Mouse (Mus musculus) right cerebral cortex, postnatal 10 days (tissue): ENCODE results near the gene Tgfa.
A peak's percentile ranks its signal among the peaks of the same experiment; 100 is the strongest.

Experiments
- DNase-seq, 2 experiments: peaks; one replicate each; pipeline ENCODE4 v3.0.0; 2021; ENCODE audit warnings: low spot score in 2 of 2

The Tgfa gene

DNA sequence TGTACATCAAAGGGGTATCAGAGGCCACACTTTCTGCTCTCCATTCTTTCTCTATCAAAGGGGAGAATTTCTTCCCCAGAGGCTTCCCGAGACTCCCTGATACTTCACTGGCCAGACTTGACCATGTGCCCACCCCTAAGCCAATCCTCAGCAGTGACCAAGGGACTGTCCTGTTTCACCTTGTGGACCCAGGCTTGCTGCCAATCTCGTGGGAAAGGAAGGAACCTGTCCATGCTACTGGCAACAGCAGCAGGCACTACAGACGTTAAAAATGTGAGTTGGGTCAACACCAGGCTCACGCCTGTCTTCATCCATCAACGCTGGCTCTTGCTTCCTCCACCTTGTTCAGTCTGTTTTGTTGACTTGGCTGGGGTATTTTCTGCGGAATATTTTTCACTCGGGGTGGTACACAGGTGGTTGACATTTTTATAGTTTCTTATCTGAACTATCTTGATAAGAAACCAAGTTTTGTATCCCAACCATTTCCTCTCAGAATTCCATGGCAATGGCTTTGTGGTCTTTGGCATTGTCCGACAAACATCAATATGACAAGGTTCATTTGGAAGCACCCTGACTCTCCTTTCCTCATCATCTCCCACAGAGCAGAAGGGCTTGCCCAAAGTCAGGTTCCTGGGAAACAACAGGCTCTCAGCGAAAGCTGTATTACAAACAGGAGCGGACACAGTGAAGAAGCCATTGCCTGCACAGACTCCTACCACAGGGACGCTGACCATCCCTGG, 6.1 kb upstream of the Tgfa start:
- DNase-seq = no peak

DNA sequence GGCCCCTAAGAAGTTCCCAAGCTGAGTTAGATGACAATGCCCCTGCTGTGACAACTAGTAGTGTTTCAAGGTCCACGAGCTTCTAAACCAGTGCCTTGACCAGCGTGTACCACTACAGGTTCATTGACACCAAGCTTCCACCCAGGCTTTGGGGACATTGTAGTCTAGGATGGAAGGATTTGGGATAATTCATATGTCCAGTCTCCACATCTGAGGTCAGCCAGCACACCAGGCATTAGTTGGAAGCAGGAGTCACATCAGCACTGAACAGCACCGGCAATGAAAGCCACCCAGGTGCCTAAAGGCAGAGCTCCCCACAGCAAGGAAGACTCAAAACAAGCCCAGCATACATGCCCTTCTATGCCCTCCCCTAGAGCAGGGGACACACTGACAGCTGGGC, 4.4 kb upstream of the Tgfa start:
- DNase-seq = no peak

DNA sequence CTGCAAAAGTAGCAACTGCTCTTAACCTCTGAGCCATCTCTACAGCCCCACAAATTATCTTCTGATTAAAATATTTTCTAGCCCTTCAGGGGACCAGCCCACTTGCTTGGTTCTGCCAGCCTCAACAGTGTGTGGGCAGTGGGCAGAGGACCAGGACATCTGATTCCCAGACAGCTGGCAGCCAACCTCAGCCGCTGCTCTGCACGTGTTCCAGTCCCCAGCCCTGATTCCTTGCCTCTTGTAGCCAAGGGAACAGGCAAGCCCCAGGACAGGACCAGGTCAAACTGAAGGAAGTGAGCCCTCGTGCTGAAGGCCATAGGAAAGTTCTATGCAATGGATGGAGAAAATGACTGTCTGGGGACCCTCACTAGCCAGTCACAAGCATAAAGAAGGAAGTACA, 2.0 kb upstream of the Tgfa start:
- DNase-seq = peak; percentile 52 to 61

GRCm38 (mm10) chr6:86193879-86194278, 1.1 kb upstream of the Tgfa start:
- peak in 1 of 2 experiments; percentile 76 for DNase-seq

- peak; percentile 44 to 46 for DNase-seq
These were observed 1.0 kb downstream of the Tgfa start for GRCm38 (mm10) chr6:86196034-86196433.

DNA sequence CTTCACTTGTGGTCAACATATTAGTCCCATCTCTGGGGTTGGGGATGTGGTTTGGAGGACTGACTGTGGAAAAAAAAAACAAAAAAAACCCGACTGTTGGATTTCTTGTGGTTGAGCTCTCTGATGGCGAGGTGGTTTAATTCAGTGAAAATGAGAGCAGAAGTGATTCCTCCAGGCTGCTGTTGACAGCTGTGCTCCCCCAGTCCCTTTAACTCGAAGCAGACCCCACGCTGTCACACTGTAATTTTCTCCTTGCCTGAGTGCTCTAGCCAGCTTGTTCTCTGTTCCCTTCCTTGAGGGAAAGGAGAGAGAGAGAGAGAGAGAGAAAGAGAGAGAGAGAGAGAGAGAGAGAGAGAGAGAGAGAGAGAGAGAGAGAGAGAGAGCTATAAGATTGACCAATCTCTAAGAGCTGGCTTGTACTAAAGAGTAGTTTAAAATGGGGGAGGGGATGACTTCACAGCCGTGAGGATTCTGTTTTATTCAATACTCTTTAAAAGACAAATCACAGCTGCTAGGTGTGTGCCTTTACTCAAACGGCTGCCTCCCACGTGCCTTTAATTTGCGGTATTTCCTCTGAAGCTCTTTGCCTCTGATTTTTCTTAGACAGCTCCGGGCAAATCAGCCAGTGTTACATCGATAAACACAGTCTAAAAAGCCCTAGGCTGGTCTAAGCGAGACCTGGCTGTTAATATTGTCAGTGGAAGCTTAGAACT, 2.3 kb downstream of the Tgfa start:
- no peak for DNase-seq

DNA sequence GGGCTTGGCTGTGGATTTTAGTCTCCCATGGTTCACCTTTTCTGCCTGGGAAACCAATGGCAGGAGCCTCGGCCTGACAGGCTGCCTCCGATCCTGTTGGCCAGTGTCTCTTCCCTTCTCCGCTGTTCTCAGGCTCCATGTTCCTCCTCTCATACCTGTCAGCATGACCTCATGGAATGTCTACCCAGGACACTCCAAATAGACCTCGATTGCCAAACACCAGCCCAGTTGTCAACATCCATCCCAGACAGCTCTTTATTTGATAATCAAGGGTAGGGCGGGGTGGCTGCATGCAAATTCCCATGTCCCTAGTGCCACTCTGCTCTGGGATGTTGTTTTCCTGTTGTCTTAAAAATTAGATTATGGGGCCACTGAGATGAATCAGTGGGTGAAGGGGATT, 5.9 kb downstream of the Tgfa start:
- DNase-seq = no peak

GRCm38 (mm10) chr6:86203101-86203500, 8.1 kb downstream of the Tgfa start:
- DNase-seq = no peak

GRCm38 (mm10) chr6:86206014-86206413, 11.0 kb downstream of the Tgfa start:
- DNase-seq = no peak

DNA sequence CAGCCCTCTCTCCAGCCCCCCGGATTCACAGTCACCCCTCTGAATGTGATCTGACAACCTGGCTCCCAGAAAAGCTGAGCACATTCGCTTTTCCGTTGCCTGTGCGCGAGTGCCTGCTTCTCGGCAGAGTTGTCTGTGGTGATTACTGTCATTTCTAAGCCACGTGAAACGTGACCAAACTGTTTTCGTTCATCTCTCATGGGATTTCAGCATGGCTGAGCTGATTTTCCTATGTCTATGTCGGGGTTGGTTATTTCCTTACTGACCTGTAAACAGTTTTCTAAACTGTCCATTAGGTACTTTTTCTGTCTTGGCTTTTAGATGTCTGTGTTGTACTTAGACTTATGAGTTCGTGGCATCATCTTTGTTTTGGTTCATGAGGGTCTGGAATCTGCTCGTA, 12.0 kb downstream of the Tgfa start:
- no peak for DNase-seq

DNA sequence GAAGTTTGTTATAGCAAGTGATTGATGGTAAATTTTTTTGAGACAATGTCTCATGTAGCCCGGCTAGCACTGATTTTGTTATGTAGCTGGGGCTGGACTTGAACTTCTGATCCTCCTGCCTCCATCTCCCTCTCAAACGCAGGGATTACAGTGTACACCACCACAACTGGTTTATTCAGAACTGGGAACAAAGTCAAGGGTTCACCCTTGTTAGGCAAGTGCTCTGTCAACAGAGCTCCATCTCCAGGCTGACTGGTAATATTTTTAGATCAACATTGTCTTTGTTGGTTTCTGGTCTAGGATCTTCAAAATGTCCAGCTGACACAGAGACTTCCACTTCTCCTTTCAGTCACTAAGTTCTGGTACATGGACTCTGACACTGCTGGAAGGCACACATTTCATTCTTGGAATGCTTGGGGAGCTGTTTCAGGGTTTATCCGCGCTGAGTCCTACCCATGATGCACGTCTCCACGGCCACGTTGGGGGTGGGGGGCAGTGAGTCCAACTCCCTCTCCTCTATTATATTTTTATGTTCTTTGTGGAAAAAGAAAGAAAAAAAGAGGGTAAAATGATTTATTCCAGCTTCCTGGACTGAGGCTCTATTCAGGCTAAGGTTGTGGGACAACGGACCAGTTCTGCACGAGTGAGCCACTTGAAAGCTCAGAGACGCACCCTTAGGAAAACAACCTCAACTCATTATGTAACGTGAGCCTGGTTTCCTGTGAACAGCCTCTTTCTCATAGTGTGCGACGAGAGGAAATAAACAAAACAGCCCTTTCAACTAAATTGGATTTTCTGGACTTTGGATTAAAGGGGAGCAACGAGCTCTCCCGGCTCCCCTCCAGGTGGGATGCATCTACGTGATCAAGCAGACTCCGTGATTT, 14.4 kb downstream of the Tgfa start:
- DNase-seq = no peak

- no peak for DNase-seq
These were observed 15.0 kb downstream of the Tgfa start for GRCm38 (mm10) chr6:86210017-86210408.

- no peak for DNase-seq
These were observed 15.6 kb downstream of the Tgfa start for GRCm38 (mm10) chr6:86210619-86211018.

- DNase-seq = no peak
These were observed 16.2 kb downstream of the Tgfa start for GRCm38 (mm10) chr6:86211081-86211763.

DNA sequence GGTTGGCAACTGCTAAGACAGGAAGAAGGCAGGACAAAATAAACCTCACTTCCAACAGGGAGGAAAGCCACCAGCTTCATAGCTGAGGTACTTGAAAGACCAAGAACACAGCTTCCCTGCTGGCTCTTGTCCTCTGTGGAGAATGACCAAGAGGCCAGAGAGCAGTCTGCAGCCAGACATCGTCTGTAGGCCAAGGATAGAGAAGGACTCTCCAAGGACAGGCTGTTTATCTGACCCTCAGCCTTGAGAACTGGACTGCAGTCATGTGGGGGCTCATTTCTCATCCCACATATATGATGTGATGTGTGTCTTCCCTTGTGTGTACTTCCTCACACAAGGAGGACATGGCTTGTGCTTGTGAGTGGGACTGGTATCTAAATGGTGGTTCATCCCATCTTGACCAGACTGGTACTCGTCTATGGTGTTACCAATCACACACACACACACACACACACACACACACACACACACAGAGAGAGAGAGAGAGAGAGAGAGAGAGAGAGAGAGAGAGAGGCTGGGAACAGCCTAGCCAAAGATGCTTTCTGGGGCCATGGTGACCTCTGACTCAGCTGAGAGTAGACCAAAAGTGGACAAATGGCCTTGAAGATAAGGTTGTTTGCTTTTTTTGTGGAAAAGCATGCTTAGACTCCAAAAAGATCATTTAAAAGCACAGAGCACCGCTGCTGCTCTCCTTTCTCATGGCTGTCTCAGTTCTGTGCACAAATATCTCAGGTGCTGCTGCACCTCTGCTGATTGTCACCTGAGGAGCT, 18.0 kb downstream of the Tgfa start:
- no peak for DNase-seq

DNA sequence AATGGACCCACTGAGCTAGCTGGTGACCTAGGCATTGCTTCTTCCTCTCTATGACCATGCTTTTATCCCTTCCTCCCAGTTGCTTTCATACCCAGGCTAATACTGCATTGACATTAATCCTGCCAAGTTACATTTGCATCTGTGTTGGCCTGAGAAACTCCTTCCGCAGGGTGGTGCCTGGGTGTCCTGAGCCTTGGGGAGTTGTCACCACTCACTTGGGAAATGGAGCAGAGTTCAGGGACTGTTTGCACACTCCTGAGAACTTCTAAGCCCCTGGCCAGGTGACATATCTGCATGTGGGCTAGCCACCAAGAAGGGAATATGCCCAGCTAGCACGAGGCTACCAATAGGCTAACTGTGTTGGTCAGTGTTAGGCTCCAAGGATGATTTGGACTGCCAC, 23.0 kb downstream of the Tgfa start:
- DNase-seq = no peak

- DNase-seq = no peak
These were observed 23.7 kb downstream of the Tgfa start for GRCm38 (mm10) chr6:86218739-86219138.

GRCm38 (mm10) chr6:86219494-86219893, 24.5 kb downstream of the Tgfa start:
- peak in 1 of 2 experiments; percentile 43 for DNase-seq

DNA sequence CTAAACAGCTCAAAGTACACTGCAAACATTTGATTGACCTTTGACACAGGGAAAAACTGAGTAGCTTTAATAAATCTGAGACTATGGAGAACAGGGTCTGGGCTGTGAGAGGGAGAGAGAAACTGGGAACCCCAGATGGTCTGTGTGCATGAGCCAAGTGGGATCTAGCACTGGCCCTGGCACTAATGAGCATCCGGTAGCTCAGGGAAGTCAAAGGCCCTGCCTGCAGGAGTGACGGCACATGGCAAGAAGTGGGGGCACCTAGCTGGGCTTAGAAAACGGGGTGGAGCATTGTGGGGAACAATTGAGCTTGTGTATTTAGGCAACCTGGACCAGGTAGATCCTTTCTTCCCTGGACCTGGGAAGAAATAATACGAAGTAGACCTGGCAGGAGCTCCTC, 25.1 kb downstream of the Tgfa start:
- no peak for DNase-seq

GRCm38 (mm10) chr6:86222381-86222780, 27.4 kb downstream of the Tgfa start:
- no peak for DNase-seq

DNA sequence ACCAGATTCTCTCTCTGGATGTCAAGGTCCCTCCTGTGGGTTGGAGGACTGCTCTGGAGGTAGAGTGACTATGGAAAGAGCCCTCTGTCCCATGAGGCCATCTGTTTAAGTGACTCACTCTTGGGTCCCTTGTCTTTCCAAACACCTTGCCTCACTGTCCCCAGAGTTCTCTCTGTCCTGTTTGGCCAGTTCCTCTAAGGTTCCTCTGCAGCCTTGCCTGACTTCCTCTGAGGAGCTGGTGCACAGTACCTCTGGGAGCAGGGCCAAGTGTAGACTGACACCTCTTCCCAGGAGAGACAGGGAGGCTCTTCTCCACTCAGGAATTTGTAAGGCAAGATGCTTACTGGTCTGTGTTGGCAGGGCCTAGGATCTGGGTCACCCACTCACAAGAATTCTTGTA, 30.6 kb downstream of the Tgfa start:
- DNase-seq = no peak
